Mouse (Mus musculus): ENCODE measurements around the gene Fcrla. TPM values are rescaled to one million over a fixed set of nuclear protein-coding genes. Genes with fewer than 3 reads are reported as not detected.

Fcrla gene
- total RNA-seq, 2 experiments from 2014 or later: 0.40 to 3.2 TPM

DNA sequence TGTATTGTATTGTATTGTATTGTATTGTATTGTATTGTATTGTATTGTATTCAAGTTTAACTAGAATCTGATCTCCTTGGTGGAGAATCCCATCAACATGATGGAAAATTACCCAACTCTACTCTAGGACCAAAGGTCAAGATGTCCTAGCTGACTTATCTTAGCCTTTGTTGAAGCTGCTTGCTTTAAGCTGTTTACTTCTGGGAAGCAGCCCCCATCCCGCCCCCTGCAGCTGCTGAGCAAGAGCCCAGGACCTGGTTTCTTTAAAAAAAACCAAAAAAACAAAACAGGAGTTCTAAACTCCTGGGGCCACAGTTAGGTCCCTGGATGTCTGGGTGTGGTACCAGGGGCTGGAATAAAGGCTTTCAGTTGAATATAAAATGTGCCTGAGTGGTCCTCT, 35.1 kb downstream of the Fcrla start:
- ATAC-seq (ENCODE audit: poor library complexity, severe bottlenecking): no peak

DNA sequence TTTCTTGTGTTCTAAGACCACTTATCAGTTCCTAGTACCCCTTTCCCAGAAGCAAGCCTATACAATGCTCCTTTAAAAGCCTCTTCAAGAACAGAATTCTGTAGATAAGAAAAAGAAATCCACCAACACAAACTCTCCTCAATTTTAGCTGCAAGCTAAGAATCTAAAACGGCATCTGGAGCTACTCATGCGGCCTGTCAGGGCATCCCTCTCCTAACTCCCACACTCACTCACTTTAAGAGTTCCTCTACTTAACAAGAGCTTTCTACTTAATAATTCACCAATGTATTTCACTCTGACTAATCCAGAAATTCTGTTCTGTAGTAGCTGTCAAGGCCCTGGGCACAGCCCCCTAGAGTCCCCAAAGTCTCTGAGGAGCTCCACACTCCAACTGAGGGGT, 35.7 kb downstream of the Fcrla start:
- no peak for ATAC-seq (ENCODE audit: poor library complexity, severe bottlenecking)

DNA sequence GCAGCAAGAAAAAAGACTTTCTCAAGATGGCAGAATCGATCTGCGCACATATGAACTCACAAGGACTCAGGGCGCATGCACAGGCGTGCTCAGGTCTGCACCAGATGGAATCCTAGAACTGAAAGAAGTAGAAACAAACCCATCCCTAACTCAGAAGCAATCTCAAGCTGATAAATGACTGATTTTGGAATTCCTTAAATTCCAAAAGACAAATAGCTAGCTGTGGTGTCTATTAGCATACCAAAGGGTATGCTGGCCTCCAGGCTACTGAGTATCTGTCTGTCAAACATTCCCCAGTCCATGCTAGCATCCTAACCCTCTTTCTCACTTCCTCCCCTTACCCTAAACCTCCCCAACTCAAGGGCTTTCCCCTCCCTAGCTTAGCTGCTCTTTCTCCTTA, 38.1 kb downstream of the Fcrla start:
- ATAC-seq (ENCODE audit: poor library complexity, severe bottlenecking): no peak

DNA sequence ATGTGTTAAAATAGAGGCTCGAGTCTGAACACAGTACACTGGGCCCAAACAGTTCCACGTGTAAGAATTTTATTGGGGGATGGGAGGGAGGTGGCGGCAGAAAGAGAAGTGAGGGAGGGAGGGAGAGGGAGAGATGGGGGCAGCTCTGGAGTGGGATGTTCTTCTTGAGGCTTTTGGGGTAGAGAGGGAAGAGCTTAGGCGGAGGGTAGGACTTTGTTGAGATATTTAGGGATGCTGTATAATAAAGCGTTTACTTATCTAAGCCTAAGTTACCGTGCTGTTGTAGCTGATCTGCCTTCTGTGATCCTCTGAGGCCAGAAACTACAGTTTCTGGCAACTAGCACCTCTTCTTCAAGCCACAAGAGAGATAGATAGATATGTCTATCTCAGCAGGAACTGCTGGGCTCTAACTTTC, 41.3 kb downstream of the Fcrla start:
- ATAC-seq (ENCODE audit: poor library complexity, severe bottlenecking): no peak

DNA sequence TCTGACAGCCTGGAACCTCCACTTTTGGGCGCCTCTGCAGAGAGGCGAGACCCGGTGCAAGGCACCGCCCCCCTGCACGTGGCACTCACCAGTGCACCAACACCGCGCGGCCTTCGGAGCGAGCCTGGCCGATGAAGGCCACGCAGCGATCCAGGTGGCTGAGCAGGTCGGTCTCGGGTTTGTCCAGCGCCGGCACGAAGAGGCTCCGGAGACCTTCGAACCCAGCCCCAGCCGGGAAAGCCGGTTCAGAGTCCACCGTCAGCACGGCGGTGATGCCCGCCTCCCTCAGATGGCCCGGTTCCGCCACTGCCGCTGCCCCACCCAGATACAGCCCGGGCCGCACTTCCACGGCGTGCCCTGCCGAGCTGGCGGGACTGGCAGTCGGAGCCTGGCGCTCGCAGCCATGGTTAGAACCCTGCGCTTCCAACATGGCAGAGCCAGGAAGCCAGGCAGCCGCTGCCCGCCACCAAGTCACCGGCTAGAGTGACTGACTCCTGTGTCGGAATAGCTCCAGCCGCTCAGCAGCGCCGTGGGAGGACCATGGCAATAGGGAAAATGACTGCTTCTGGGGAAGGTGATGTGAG, 42.3 kb downstream of the Fcrla start, which contains the start of the genes Gm26620 and Dusp12:
TSS of gene Gm26620 (plus strand) at position 88 of the 584 bp plus-strand sequence.
TSS of gene Dusp12 (minus strand) at position 563 of the 584 bp plus-strand sequence.
- peak; percentile 99 for ATAC-seq (ENCODE audit: poor library complexity, severe bottlenecking)

DNA sequence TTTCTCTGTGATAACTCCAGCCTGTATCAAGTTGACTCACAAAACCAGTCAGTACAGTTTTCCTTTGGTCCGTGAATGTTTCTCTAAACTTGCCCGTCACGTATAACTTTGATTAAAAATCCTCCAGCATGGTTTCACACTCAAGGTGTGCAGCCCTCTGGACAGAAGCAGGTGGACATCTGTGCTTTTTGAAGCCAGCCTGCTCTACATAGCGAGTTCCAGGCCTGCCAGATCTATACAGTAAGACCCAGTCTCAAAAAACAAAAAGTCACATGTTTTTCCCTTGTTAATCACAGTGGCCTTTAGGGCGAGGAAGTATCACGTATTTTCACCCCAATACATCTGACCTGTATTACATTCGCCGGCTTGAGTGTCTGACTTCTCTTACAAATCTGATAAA, 43.0 kb downstream of the Fcrla start:
- ATAC-seq (ENCODE audit: poor library complexity, severe bottlenecking): no peak

DNA sequence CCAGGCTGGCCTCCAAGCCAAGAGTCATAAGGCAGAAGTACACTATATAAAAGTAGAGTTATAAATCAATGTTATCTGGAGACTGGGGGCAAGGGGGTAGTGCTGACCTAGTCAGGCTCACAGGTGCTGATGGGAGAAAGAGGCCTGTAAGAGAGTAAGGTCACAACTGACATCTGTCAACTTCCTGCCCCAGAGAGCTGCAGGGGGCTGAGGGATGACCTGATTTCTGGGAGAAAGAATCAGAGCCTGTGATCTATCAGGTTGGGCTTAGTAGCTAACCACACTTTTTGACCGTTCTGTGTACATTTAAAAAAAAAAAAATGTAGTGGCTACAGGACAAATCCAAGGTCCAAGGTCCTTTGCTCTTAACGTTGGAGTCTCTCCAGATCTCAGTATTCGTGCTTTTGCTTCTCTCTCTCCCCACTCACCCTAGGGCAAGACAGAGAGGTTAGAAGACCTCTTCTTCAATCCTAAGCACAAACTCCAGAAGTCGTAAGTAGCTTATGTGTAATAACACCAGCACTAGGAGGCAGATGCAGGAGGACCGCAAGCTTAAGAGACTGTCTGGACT, 44.4 kb downstream of the Fcrla start:
- ATAC-seq (ENCODE audit: poor library complexity, severe bottlenecking): no peak

DNA sequence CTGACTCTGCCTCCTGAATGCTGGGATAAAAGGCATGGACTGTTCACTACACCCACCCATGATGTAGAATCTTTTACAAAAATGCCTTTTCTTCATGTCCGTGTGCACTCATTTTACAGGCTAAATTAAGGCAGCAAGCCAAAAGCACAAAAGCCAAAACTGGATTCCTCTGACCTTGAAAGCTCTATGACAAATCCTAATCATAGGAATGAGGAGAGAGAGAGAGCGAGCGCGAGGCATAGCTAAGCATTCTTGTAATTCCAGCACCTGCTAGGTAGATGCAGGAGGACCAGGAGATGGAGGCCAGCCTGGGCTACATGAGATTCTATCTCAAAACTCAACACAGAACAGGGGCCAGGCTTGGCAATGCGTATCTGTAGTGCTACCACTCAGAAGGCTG, 50.5 kb downstream of the Fcrla start:
- no peak for ATAC-seq (ENCODE audit: poor library complexity, severe bottlenecking)

DNA sequence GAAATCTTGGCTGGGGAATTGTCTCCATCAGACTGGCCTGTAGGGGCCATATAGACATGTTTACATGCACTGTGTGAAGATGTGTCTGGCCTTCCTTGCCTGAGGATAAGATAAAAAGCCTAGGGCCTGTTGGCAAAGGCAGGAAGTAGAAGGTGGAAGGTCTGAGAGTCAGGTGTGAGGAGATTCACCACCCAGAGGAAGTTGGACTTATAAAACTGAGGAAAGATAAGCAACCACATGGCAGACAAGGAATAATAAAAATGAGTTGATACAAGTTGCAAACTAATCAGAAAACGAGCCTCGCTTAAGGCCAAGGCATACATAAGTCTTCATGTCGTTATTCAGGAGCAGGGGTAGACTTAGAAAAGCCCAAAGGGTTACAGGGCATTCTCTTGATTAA, 51.7 kb downstream of the Fcrla start:
- ATAC-seq (ENCODE audit: poor library complexity, severe bottlenecking): no peak

DNA sequence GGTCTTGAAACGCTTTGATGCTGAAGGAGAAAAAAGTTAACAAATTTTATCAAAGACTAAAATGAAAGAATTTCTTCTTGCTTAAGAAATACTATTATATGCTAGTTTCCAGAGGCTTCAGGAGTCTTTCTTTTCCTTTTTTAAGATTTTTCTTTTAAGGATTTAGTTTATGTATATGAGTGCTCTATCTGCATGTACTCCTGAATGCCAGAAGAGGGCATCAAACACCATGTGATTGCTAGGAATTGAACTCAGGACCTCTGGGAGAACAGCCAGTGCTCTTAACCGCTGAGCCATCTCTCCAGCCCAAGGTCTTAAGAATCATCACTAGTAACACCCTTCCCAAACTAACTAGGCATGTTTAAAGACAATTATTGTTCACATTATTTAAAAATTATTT, 55.4 kb downstream of the Fcrla start:
- no peak for ATAC-seq (ENCODE audit: poor library complexity, severe bottlenecking)

DNA sequence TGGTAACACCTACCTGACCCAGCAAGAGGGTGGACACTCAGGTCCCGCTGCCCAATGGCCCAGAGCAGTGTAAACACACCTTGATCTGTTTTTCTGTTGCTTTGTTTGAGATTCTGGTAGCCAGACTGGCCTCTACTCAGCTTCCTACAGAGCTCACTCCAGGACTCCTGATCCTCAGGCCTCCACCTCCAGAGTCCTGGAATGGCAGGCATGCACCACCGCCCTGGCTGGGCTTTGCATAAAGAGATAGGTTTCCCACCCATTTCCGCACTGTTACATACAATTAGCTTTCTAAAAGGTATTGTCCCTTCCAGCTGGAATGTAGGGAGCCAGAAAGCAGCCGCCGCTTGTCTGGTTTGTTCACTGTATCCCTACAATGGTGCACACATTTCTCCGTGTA, 56.0 kb downstream of the Fcrla start:
- no peak for ATAC-seq (ENCODE audit: poor library complexity, severe bottlenecking)

DNA sequence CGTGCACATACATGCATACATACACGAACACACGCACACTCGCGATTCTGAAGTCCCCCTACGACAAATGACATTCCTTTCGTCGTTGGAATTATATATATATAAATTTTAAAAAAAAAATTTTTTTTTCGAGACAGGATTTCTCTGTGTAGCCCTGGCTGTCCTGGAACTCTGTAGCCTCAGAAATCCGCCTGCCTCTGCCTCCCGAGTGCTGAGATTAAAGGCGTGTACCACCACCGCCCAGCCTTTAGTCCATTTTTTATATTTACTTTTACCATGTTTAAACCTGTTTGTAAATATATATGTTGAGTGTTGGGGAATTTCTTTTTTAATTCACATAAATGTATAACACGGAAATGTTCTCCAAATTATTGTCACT, 58.5 kb downstream of the Fcrla start:
- ATAC-seq (ENCODE audit: poor library complexity, severe bottlenecking): no peak

DNA sequence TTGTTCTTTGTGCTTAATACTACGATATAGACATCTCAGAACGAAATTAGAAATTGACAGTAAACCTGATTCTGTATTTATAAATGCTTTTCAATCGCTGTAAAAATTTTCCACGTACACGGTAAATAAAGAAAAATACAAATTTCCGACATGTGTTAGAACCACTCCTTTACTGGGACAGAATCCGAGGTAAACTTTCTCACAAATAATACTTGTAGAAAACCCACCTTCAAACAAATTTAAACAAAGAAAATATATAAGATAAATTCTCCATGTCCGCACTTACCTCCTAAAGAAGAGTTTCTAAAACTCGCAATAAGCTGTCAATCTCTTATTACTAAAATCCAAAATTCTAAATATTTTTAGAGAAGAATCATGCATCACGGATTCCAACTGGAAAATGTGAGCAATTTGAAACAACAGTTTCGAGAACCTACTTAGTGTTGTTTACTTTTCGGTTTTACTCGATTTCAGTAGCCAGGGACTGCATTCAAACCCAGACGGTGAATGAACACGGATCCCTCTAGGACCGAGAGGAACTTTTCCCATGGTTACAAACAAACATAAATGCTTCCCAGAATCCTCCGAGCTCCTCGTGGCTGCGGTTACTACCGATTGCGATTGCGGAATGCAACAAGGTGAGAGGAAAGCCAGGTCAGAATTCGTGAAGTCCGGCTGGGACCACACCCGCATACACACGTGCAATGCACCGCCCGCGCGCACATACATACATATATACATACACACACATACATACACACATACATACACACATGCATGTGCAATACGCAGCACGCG, 59.1 kb downstream of the Fcrla start:
- ATAC-seq (ENCODE audit: poor library complexity, severe bottlenecking): peak; percentile 43

DNA sequence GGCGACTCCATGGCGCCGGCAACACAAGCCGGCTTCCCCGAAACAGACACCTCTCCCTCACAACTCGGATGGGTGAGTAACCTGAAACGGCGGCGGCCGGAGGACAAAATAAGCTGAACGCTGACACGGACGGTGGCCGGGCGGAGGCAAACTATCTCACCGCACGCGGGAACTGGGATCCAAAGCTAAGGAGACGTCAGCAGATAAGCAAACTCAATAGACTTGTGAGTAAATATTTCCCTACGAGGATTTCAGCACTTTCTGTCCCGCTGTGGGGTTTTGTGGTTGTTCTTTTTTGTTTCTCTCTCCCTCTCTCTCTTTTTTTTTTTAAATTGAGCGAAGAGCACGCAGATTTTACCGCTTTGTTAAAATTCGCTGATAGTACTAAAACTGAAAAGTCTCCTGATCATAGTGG, 59.7 kb downstream of the Fcrla start, which contains the start of gene Atf6:
TSS of gene Atf6 (minus strand) at position 81 of the 415 bp plus-strand sequence.
- ATAC-seq (ENCODE audit: poor library complexity, severe bottlenecking): peak; percentile 89

Other genes starting within 250 kb of the Fcrla start
- gene Atf6, start 59.8 kb downstream of the Fcrla start, total RNA-seq (2015): 35.9 and 38.4 TPM in 2 replicates
- gene Atf6, start 59.8 kb downstream of the Fcrla start, total RNA-seq (2017): 35.1 and 39.4 TPM in 2 replicates
- 1.2 TPM in 1 of 2 replicates, not detected in the other for gene Gm26620, start 42.5 kb downstream of the Fcrla start, total RNA-seq (2015)
- not detected in 2 replicates for gene Gm26620, start 42.5 kb downstream of the Fcrla start, total RNA-seq (2017)
- 7.5 and 10.3 TPM in 2 replicates for gene Dusp12, start 42.0 kb downstream of the Fcrla start, total RNA-seq (2015)
- 5.2 and 5.4 TPM in 2 replicates for gene Dusp12, start 42.0 kb downstream of the Fcrla start, total RNA-seq (2017)
- gene Fcrlb, start 14.6 kb downstream of the Fcrla start, total RNA-seq (2015): not detected in 2 replicates
- gene Fcrlb, start 14.6 kb downstream of the Fcrla start, total RNA-seq (2017): not detected in 2 replicates
- 226 and 271 TPM in 2 replicates for gene Fcgr2b, start 49.0 kb upstream of the Fcrla start, total RNA-seq (2015)
- 174 and 196 TPM in 2 replicates for gene Fcgr2b, start 49.0 kb upstream of the Fcrla start, total RNA-seq (2017)
- 34.6 and 34.8 TPM in 2 replicates for gene Fcgr4, start 91.3 kb upstream of the Fcrla start, total RNA-seq (2015)
- gene Fcgr4, start 91.3 kb upstream of the Fcrla start, total RNA-seq (2017): 30.0 and 47.4 TPM in 2 replicates
- 499 and 513 TPM in 2 replicates for gene Fcgr3, start 137.4 kb upstream of the Fcrla start, total RNA-seq (2015)
- 540 and 572 TPM in 2 replicates for gene Fcgr3, start 137.4 kb upstream of the Fcrla start, total RNA-seq (2017)
- gene Cfap126, start 186.3 kb upstream of the Fcrla start, total RNA-seq (2015): 0.91 and 1.0 TPM in 2 replicates
- gene Cfap126, start 186.3 kb upstream of the Fcrla start, total RNA-seq (2017): 0.59 TPM in 1 of 2 replicates, not detected in the other
- 102 and 130 TPM in 2 replicates for gene Sdhc, start 223.0 kb upstream of the Fcrla start, total RNA-seq (2015)
- gene Sdhc, start 223.0 kb upstream of the Fcrla start, total RNA-seq (2017): 34.5 and 43.0 TPM in 2 replicates
- gene Mpz, start 223.1 kb upstream of the Fcrla start, total RNA-seq (2015): not detected in 2 replicates
- gene Mpz, start 223.1 kb upstream of the Fcrla start, total RNA-seq (2017): not detected in 2 replicates

Measured in megakaryocyte, adult 5-6 weeks (primary cell).